Mouse (Mus musculus) neural tube, embryonic 11.5 days (tissue): ENCODE measurements around the gene Cntn4. TPM values are rescaled to one million over a fixed set of nuclear protein-coding genes. Genes with fewer than 3 reads are reported as not detected.

Experiments
- ATAC-seq: fragments of 200-750 bp; cut with Nextera tagmentation; 2 replicates; pipeline ENCODE4 v1.8.0; 2017; ENCODE audit warnings: moderate number of reproducible peaks, mild to moderate bottlenecking, moderate TSS enrichment, moderate library complexity; ENCODE audit not compliant: insufficient read depth, low FRiP score, low TSS enrichment
- DNase-seq: peaks from one replicate; pipeline ENCODE4 v3.0.0-alpha.2; 2015; ENCODE audit warnings: low spot score
- H3K27ac ChIP-seq: fragments of 300-500 bp; sonication (generic); 2 replicates; pipeline ENCODE4 v1.5.1; 2014; ENCODE audit warnings: low read depth, mild to moderate bottlenecking, low read length
- H3K27me3 ChIP-seq: fragments of 300-500 bp; sonication (generic); 2 replicates; pipeline ENCODE4 v1.6.1; 2014; ENCODE audit warnings: mild to moderate bottlenecking, low read length, mixed read lengths; ENCODE audit not compliant: control insufficient read depth, insufficient read depth
- H3K36me3 ChIP-seq: fragments of 300-500 bp; sonication (generic); 2 replicates; pipeline ENCODE4 v1.6.1; 2014; ENCODE audit warnings: mild to moderate bottlenecking, low read length, moderate library complexity, mixed read lengths; ENCODE audit not compliant: control insufficient read depth, insufficient read depth
- H3K4me1 ChIP-seq: fragments of 300-500 bp; sonication (generic); 2 replicates; pipeline ENCODE4 v1.6.1; 2014; ENCODE audit warnings: low read length, mixed read lengths; ENCODE audit not compliant: control insufficient read depth, insufficient read depth
- H3K4me2 ChIP-seq: fragments of 300-500 bp; sonication (generic); 2 replicates; pipeline ENCODE4 v1.6.1; 2014; ENCODE audit warnings: low read depth, mild to moderate bottlenecking, moderate library complexity
- H3K4me3 ChIP-seq: fragments of 300-500 bp; sonication (generic); 2 replicates; pipeline ENCODE4 v1.5.1; 2014; ENCODE audit warnings: low read depth, low read length
- H3K9ac ChIP-seq: fragments of 300-500 bp; sonication (generic); 2 replicates; pipeline ENCODE4 v1.6.1; 2014; ENCODE audit warnings: mild to moderate bottlenecking, low read length
- H3K9me3 ChIP-seq: fragments of 300-500 bp; sonication (generic); 2 replicates; pipeline ENCODE4 v1.6.1; 2016; ENCODE audit warnings: low read length; ENCODE audit not compliant: control insufficient read depth
- WGBS: fragments of 180-500 bp; shearing (Covaris S2); extraction: QIAGEN DNeasy Blood & Tissue Kit; methylation state at CpG from one replicate; pipeline ENCODE4 v1.1.7; 2014; 5-methylcytosine and 5-hydroxymethylcytosine counted together
- polyA plus RNA-seq: library from polyadenylated mRNA; unstranded; fragments of >200 nt; fragmentation: Nextera tagmentation; extraction: Ambion mirVana; gene quantifications from 2 replicates; pipeline ENCODE4 v1.2.1, GENCODE M21; 2014

The Cntn4 gene
- polyA plus RNA-seq, 1 experiment from 2014 or later = 1.4 TPM

DNA sequence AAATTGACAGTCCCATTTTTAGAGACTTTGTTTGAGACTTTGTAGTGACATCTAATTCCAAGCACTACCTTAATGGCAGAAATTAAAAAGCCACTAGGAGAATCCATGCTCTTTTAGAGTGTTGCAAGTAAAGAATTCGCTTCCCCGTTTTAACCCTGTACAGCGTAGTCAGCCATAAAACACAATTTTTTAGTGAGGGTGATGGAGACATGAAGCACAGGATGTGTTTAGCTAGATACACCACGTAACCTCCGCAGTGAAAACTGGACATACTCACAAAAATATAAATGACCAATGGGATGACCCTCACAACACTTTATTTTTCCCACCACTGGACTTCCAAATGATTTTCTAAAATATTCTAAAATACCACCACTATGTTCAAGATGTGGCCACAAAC lies 1069.8 kb downstream of the Cntn4 start:
- H3K27me3 ChIP-seq = no peaks in the 10 kb centered on the region
- no peak for ATAC-seq
- H3K4me1 ChIP-seq = no peaks in the 10 kb centered on the region
- H3K9ac ChIP-seq = no peak overlapping the region
- WGBS = 90% methylated on average over 5 of the region's 5 CpGs
- H3K36me3 ChIP-seq = no peaks in the 10 kb centered on the region
- no peak for DNase-seq
- H3K9me3 ChIP-seq = no peaks in the 10 kb centered on the region
- H3K27ac ChIP-seq = no peak overlapping the region
- H3K4me2 ChIP-seq = no peak overlapping the region
- no peak overlapping the region for H3K4me3 ChIP-seq

GRCm38 (mm10) chr6:106747804-106748203 lies 1070.3 kb downstream of the Cntn4 start:
- DNase-seq (no peak), ATAC-seq (no peak)
- no peaks in the 10 kb centered on the region for H3K9me3 ChIP-seq
- no peak overlapping the region for H3K4me2 ChIP-seq
- H3K4me3 ChIP-seq = no peak overlapping the region
- H3K27me3 ChIP-seq = no peaks in the 10 kb centered on the region
- no peak overlapping the region for H3K27ac ChIP-seq
- no peak overlapping the region for H3K9ac ChIP-seq
- no peaks in the 10 kb centered on the region for H3K4me1 ChIP-seq
- WGBS = 90% methylated on average over 3 of the region's 3 CpGs
- no peaks in the 10 kb centered on the region for H3K36me3 ChIP-seq
